Mouse (Mus musculus): ENCODE measurements around the gene Cd300ld3. TPM values are rescaled to one million over a fixed set of nuclear protein-coding genes. Genes with fewer than 3 reads are reported as not detected.

Gene Cd300ld3
- polyA plus RNA-seq (2015; fragmentation: Nextera tagmentation; extraction: Ambion mirVana), result not detected in 2 replicates

- no peaks in the 10 kb centered on the region for H3K9me3 ChIP-seq (ENCODE audit: control insufficient read depth, low read length)
- no peaks in the 10 kb centered on the region for H3K4me1 ChIP-seq (replicated peaks; ENCODE audit: control insufficient read depth, insufficient read depth, low read length)
- H3K27ac ChIP-seq (ENCODE audit: low read length), result no peak within 1 kb of the TSS
- ATAC-seq, result no peak
- 86% methylated on average over 2 of the region's 2 CpGs for WGBS
- no peaks in the 10 kb centered on the region for H3K27me3 ChIP-seq (replicated peaks; ENCODE audit: control insufficient read depth, insufficient read depth, low read length)
- no peaks in the 10 kb centered on the region for H3K36me3 ChIP-seq (ENCODE audit: control insufficient read depth, insufficient read depth)
- H3K4me3 ChIP-seq (replicated peaks; ENCODE audit: low read length), result no peak within 1 kb of the TSS
- H3K9ac ChIP-seq (replicated peaks; ENCODE audit: low read depth, low read length), result no peak within 1 kb of the TSS
- no peak within 1 kb of the TSS for H3K4me2 ChIP-seq (ENCODE audit: low read length)
Observed at GRCm38 (mm10) chr11:115048259-115048658, at the start of gene Cd300ld3. Cd300ld3 (minus strand) TSS chr11:115048409.

GRCm38 (mm10) chr11:115092140-115092539 is 43.9 kb upstream of the Cd300ld3 start:
- H3K9ac ChIP-seq (replicated peaks; ENCODE audit: low read depth, low read length), result no peak overlapping the region
- peaks cover 8% of the 10 kb centered on the region for H3K4me1 ChIP-seq (replicated peaks; ENCODE audit: control insufficient read depth, insufficient read depth, low read length)
- 0 out of 2 replicates have a peak, but pooled peaks cover 4% of the 10 kb centered on the region for H3K9me3 ChIP-seq (ENCODE audit: control insufficient read depth, low read length)
- no peak for ATAC-seq
- peaks cover 23% of the 10 kb centered on the region for H3K27me3 ChIP-seq (replicated peaks; ENCODE audit: control insufficient read depth, insufficient read depth, low read length)
- no peak overlapping the region for H3K4me3 ChIP-seq (replicated peaks; ENCODE audit: low read length)
- H3K27ac ChIP-seq (ENCODE audit: low read length), result no peak overlapping the region
- H3K4me2 ChIP-seq (ENCODE audit: low read length), result no peak overlapping the region
- WGBS, result 9% methylated on average over 4 of the region's 4 CpGs
- no peaks in the 10 kb centered on the region for H3K36me3 ChIP-seq (ENCODE audit: control insufficient read depth, insufficient read depth)

GRCm38 (mm10) chr11:115091362-115091901 is 43.2 kb upstream of the Cd300ld3 start, which contains the start of gene Rab37:
Rab37 (plus strand) TSS chr11:115091431.
- no peak for ATAC-seq
- WGBS, result under 1% methylated on average over 36 of the region's 36 CpGs
- H3K9ac ChIP-seq (replicated peaks; ENCODE audit: low read depth, low read length), result no peak within 1 kb of the TSS; the same call in 1 of the 2 replicates
- peak within 1 kb of the TSS; percentile 27 for H3K4me3 ChIP-seq (replicated peaks; ENCODE audit: low read length)
- H3K27ac ChIP-seq (ENCODE audit: low read length), result no peak within 1 kb of the TSS
- 0 out of 2 replicates have a peak, but pooled peaks cover 4% of the 10 kb centered on the region for H3K9me3 ChIP-seq (ENCODE audit: control insufficient read depth, low read length)
- H3K4me2 ChIP-seq (ENCODE audit: low read length), result peak within 1 kb of the TSS; percentile 47
- H3K4me1 ChIP-seq (replicated peaks; ENCODE audit: control insufficient read depth, insufficient read depth, low read length), result peaks cover 8% of the 10 kb centered on the region
- H3K36me3 ChIP-seq (ENCODE audit: control insufficient read depth, insufficient read depth), result no peaks in the 10 kb centered on the region
- peaks cover 23% of the 10 kb centered on the region for H3K27me3 ChIP-seq (replicated peaks; ENCODE audit: control insufficient read depth, insufficient read depth, low read length)

- Histone ChIP-seq H3K4me3 (replicated peaks; ENCODE audit: low read length) (no peak overlapping the region), H3K9me3 (ENCODE audit: control insufficient read depth, low read length) (0 out of 2 replicates have a peak, but pooled peaks cover 4% of the 10 kb centered on the region), H3K27me3 (replicated peaks; ENCODE audit: control insufficient read depth, insufficient read depth, low read length) (peaks cover 23% of the 10 kb centered on the region), H3K27ac (ENCODE audit: low read length) (no peak overlapping the region), H3K4me2 (ENCODE audit: low read length) (no peak overlapping the region), H3K4me1 (replicated peaks; ENCODE audit: control insufficient read depth, insufficient read depth, low read length) (peaks cover 9% of the 10 kb centered on the region), H3K9ac (replicated peaks; ENCODE audit: low read depth, low read length) (no peak overlapping the region), H3K36me3 (ENCODE audit: control insufficient read depth, insufficient read depth) (no peaks in the 10 kb centered on the region)
- 70% methylated on average over 6 of the region's 6 CpGs for WGBS
- ATAC-seq, result no peak
Observed at GRCm38 (mm10) chr11:115089853-115090252, 41.6 kb upstream of the Cd300ld3 start.

GRCm38 (mm10) chr11:115086213-115086612 is 38.0 kb upstream of the Cd300ld3 start:
- WGBS, result 69% methylated on average over 7 of the region's 7 CpGs
- H3K27ac ChIP-seq (ENCODE audit: low read length), result no peak overlapping the region
- no peak overlapping the region for H3K9ac ChIP-seq (replicated peaks; ENCODE audit: low read depth, low read length)

GRCm38 (mm10) chr11:115085064-115085463 is 36.9 kb upstream of the Cd300ld3 start:
- H3K27me3 ChIP-seq (replicated peaks; ENCODE audit: control insufficient read depth, insufficient read depth, low read length), result peaks cover 3% of the 10 kb centered on the region
- H3K9me3 ChIP-seq (ENCODE audit: control insufficient read depth, low read length), result 0 out of 2 replicates have a peak, but pooled peaks cover 3% of the 10 kb centered on the region
- WGBS, result 43% methylated on average over 8 of the region's 8 CpGs
- H3K36me3 ChIP-seq (ENCODE audit: control insufficient read depth, insufficient read depth), result no peaks in the 10 kb centered on the region
- H3K4me3 ChIP-seq (replicated peaks; ENCODE audit: low read length), result no peak overlapping the region
- H3K4me1 ChIP-seq (replicated peaks; ENCODE audit: control insufficient read depth, insufficient read depth, low read length), result peaks cover 6% of the 10 kb centered on the region; the same call in 1 of the 2 replicates
- H3K4me2 ChIP-seq (ENCODE audit: low read length), result no peak overlapping the region
- ATAC-seq, result no peak
- no peak overlapping the region for H3K9ac ChIP-seq (replicated peaks; ENCODE audit: low read depth, low read length)
- no peak overlapping the region for H3K27ac ChIP-seq (ENCODE audit: low read length)

More at GRCm38 (mm10) chr11:115086213-115086612, 38.0 kb upstream of the Cd300ld3 start:
- no peak for ATAC-seq
- H3K4me3 ChIP-seq (replicated peaks; ENCODE audit: low read length), result no peak overlapping the region
- peaks cover 6% of the 10 kb centered on the region for H3K4me1 ChIP-seq (replicated peaks; ENCODE audit: control insufficient read depth, insufficient read depth, low read length)
- H3K36me3 ChIP-seq (ENCODE audit: control insufficient read depth, insufficient read depth), result no peaks in the 10 kb centered on the region
- 0 out of 2 replicates have a peak, but pooled peaks cover 4% of the 10 kb centered on the region for H3K9me3 ChIP-seq (ENCODE audit: control insufficient read depth, low read length)
- H3K4me2 ChIP-seq (ENCODE audit: low read length), result no peak overlapping the region
- H3K27me3 ChIP-seq (replicated peaks; ENCODE audit: control insufficient read depth, insufficient read depth, low read length), result peaks cover 15% of the 10 kb centered on the region

- no peak overlapping the region for H3K4me2 ChIP-seq (ENCODE audit: low read length)
- no peak overlapping the region for H3K27ac ChIP-seq (ENCODE audit: low read length)
- H3K27me3 ChIP-seq (replicated peaks; ENCODE audit: control insufficient read depth, insufficient read depth, low read length), result peaks cover 3% of the 10 kb centered on the region; the same call in 1 of the 2 replicates
- no peak for ATAC-seq
- H3K4me3 ChIP-seq (replicated peaks; ENCODE audit: low read length), result no peak overlapping the region
- H3K36me3 ChIP-seq (ENCODE audit: control insufficient read depth, insufficient read depth), result no peaks in the 10 kb centered on the region
- no peaks in the 10 kb centered on the region for H3K9me3 ChIP-seq (ENCODE audit: control insufficient read depth, low read length)
- H3K4me1 ChIP-seq (replicated peaks; ENCODE audit: control insufficient read depth, insufficient read depth, low read length), result peaks cover 6% of the 10 kb centered on the region; the same call in 1 of the 2 replicates
- 16% methylated on average over 12 of the region's 12 CpGs for WGBS
- H3K9ac ChIP-seq (replicated peaks; ENCODE audit: low read depth, low read length), result no peak overlapping the region
Observed at GRCm38 (mm10) chr11:115084595-115084994, 36.4 kb upstream of the Cd300ld3 start.

- Histone ChIP-seq H3K9me3 (ENCODE audit: control insufficient read depth, low read length) (no peaks in the 10 kb centered on the region), H3K4me3 (replicated peaks; ENCODE audit: low read length) (no peak overlapping the region), H3K9ac (replicated peaks; ENCODE audit: low read depth, low read length) (no peak overlapping the region), H3K36me3 (ENCODE audit: control insufficient read depth, insufficient read depth) (no peaks in the 10 kb centered on the region), H3K4me1 (replicated peaks; ENCODE audit: control insufficient read depth, insufficient read depth, low read length) (peaks cover 6% of the 10 kb centered on the region; the same call in 1 of the 2 replicates), H3K27ac (ENCODE audit: low read length) (no peak overlapping the region), H3K27me3 (replicated peaks; ENCODE audit: control insufficient read depth, insufficient read depth, low read length) (peaks cover 3% of the 10 kb centered on the region; the same call in 1 of the 2 replicates), H3K4me2 (ENCODE audit: low read length) (no peak overlapping the region)
- ATAC-seq, result peak; percentile 57
- 37% methylated on average over 18 of the region's 18 CpGs for WGBS
Observed at GRCm38 (mm10) chr11:115083376-115084139, 35.3 kb upstream of the Cd300ld3 start.

GRCm38 (mm10) chr11:115082196-115082595 is 34.0 kb upstream of the Cd300ld3 start:
- Histone ChIP-seq H3K4me3 (replicated peaks; ENCODE audit: low read length) (no peak overlapping the region), H3K9ac (replicated peaks; ENCODE audit: low read depth, low read length) (no peak overlapping the region), H3K9me3 (ENCODE audit: control insufficient read depth, low read length) (no peaks in the 10 kb centered on the region), H3K4me2 (ENCODE audit: low read length) (no peak overlapping the region), H3K27me3 (replicated peaks; ENCODE audit: control insufficient read depth, insufficient read depth, low read length) (peaks cover 3% of the 10 kb centered on the region; the same call in 1 of the 2 replicates), H3K4me1 (replicated peaks; ENCODE audit: control insufficient read depth, insufficient read depth, low read length) (peaks cover 6% of the 10 kb centered on the region; the same call in 1 of the 2 replicates), H3K27ac (ENCODE audit: low read length) (no peak overlapping the region), H3K36me3 (ENCODE audit: control insufficient read depth, insufficient read depth) (no peaks in the 10 kb centered on the region)
- 74% methylated on average over 6 of the region's 6 CpGs for WGBS
- ATAC-seq, result no peak
